Mouse (Mus musculus): ENCODE data around the gene Tctex1d4. TPM values are rescaled to one million over a fixed set of nuclear protein-coding genes. Genes with fewer than 3 reads are reported as not detected.

Gene Tctex1d4
- total RNA-seq (2014; fragmentation: Nextera tagmentation) (1.7 TPM in 1 of 2 replicates, not detected in the other), total RNA-seq (2017) (1.8 TPM in 2 replicates), polyA plus RNA-seq (2012) (2.4 and 3.3 TPM in 2 replicates)

GRCm38 (mm10) chr4:117126675-117127290 is at the start of gene Tctex1d4:
Tctex1d4 (plus strand) TSS chr4:117126794.
- Histone ChIP-seq H3K4me3 (ENCODE audit: low read depth, low read length) (peak within 1 kb of the TSS; percentile 58; the same call in 1 of the 2 replicates), H3K4me1 (ENCODE audit: insufficient read depth, low read depth, low read length) (peaks cover 63% of the 10 kb centered on the region), H3K36me3 (replicated peaks) (peaks cover 57% of the 10 kb centered on the region), H3K27me3 (ENCODE audit: insufficient read depth, low read length) (peaks cover under 1% of the 10 kb centered on the region; the same call in 1 of the 2 replicates), H3K9me3 (replicated peaks) (no peaks in the 10 kb centered on the region)
- TF ChIP-seq GATA2 (IDR thresholded peaks at IDR 0.05; ENCODE audit: borderline replicate concordance, low read depth, low read length) (no peak), CTCF (IDR thresholded peaks at IDR 0.05; ENCODE audit: low read depth, low read length) (no peak), POLR2AphosphoS5 (IDR thresholded peaks at IDR 0.05; ENCODE audit: insufficient replicate concordance, low read depth, low read length) (no peak), TAL1 (conservative IDR thresholded peaks at IDR 0.05; ENCODE audit: low read depth, low read length) (no peak), GATA1 (IDR thresholded peaks at IDR 0.05; ENCODE audit: borderline replicate concordance, low read length) (no peak)
- DNase-seq (ENCODE audit: low spot score): peak; percentile 48
- ATAC-seq (ENCODE audit: extremely low read depth, insufficient number of reproducible peaks, low FRiP score, poor library complexity, severe bottlenecking): no peak

GRCm38 (mm10) chr4:117087948-117088640 is 38.5 kb upstream of the Tctex1d4 start:
- Histone ChIP-seq H3K4me3 (ENCODE audit: low read depth, low read length) (no peak overlapping the region), H3K36me3 (replicated peaks) (peaks cover 50% of the 10 kb centered on the region), H3K27me3 (ENCODE audit: insufficient read depth, low read length) (no peaks in the 10 kb centered on the region), H3K9me3 (replicated peaks) (no peaks in the 10 kb centered on the region), H3K4me1 (ENCODE audit: insufficient read depth, low read depth, low read length) (peaks cover 10% of the 10 kb centered on the region; the same call in 1 of the 2 replicates)
- DNase-seq (ENCODE audit: low spot score) (no peak), ATAC-seq (ENCODE audit: extremely low read depth, insufficient number of reproducible peaks, low FRiP score, poor library complexity, severe bottlenecking) (no peak)
- TF ChIP-seq GATA2 (IDR thresholded peaks at IDR 0.05; ENCODE audit: borderline replicate concordance, low read depth, low read length) (no peak), TAL1 (conservative IDR thresholded peaks at IDR 0.05; ENCODE audit: low read depth, low read length) (no peak), GATA1 (IDR thresholded peaks at IDR 0.05; ENCODE audit: borderline replicate concordance, low read length) (no peak), CTCF (IDR thresholded peaks at IDR 0.05; ENCODE audit: low read depth, low read length) (no peak), POLR2AphosphoS5 (IDR thresholded peaks at IDR 0.05; ENCODE audit: insufficient replicate concordance, low read depth, low read length) (no peak)

- no peak for DNase-seq (ENCODE audit: low spot score)
- Histone ChIP-seq H3K4me1 (ENCODE audit: insufficient read depth, low read depth, low read length) (peaks cover 11% of the 10 kb centered on the region), H3K4me3 (ENCODE audit: low read depth, low read length) (no peak overlapping the region), H3K27me3 (ENCODE audit: insufficient read depth, low read length) (peaks cover 8% of the 10 kb centered on the region), H3K36me3 (replicated peaks) (peaks cover 29% of the 10 kb centered on the region), H3K9me3 (replicated peaks) (no peaks in the 10 kb centered on the region)
- no peak for TF ChIP-seq CTCF (IDR thresholded peaks at IDR 0.05; ENCODE audit: low read depth, low read length)
- no peak for TF ChIP-seq TAL1 (conservative IDR thresholded peaks at IDR 0.05; ENCODE audit: low read depth, low read length)
- TF ChIP-seq GATA1 (IDR thresholded peaks at IDR 0.05; ENCODE audit: borderline replicate concordance, low read length): no peak
- TF ChIP-seq POLR2AphosphoS5 (IDR thresholded peaks at IDR 0.05; ENCODE audit: insufficient replicate concordance, low read depth, low read length): no peak
- TF ChIP-seq GATA2 (IDR thresholded peaks at IDR 0.05; ENCODE audit: borderline replicate concordance, low read depth, low read length): no peak
- no peak for ATAC-seq (ENCODE audit: extremely low read depth, insufficient number of reproducible peaks, low FRiP score, poor library complexity, severe bottlenecking)
Observed at GRCm38 (mm10) chr4:117090586-117090985, 36.0 kb upstream of the Tctex1d4 start.

GRCm38 (mm10) chr4:117094626-117095361 is 31.8 kb upstream of the Tctex1d4 start:
- H3K4me1 ChIP-seq (ENCODE audit: insufficient read depth, low read depth, low read length): peaks cover 15% of the 10 kb centered on the region
- H3K27me3 ChIP-seq (ENCODE audit: insufficient read depth, low read length): peaks cover 37% of the 10 kb centered on the region
- no peaks in the 10 kb centered on the region for H3K9me3 ChIP-seq (replicated peaks)
- no peaks in the 10 kb centered on the region for H3K36me3 ChIP-seq (replicated peaks)
- no peak overlapping the region for H3K4me3 ChIP-seq (ENCODE audit: low read depth, low read length)
- DNase-seq (ENCODE audit: low spot score): no peak
- ATAC-seq (ENCODE audit: extremely low read depth, insufficient number of reproducible peaks, low FRiP score, poor library complexity, severe bottlenecking): no peak
- TF ChIP-seq TAL1 (conservative IDR thresholded peaks at IDR 0.05; ENCODE audit: low read depth, low read length): no peak
- TF ChIP-seq GATA2 (IDR thresholded peaks at IDR 0.05; ENCODE audit: borderline replicate concordance, low read depth, low read length): no peak
- no peak for TF ChIP-seq POLR2AphosphoS5 (IDR thresholded peaks at IDR 0.05; ENCODE audit: insufficient replicate concordance, low read depth, low read length)
- TF ChIP-seq CTCF (IDR thresholded peaks at IDR 0.05; ENCODE audit: low read depth, low read length): no peak
- TF ChIP-seq GATA1 (IDR thresholded peaks at IDR 0.05; ENCODE audit: borderline replicate concordance, low read length): no peak

- TF ChIP-seq TAL1 (conservative IDR thresholded peaks at IDR 0.05; ENCODE audit: low read depth, low read length): no peak
- no peak for TF ChIP-seq GATA2 (IDR thresholded peaks at IDR 0.05; ENCODE audit: borderline replicate concordance, low read depth, low read length)
- TF ChIP-seq GATA1 (IDR thresholded peaks at IDR 0.05; ENCODE audit: borderline replicate concordance, low read length): no peak
- TF ChIP-seq CTCF (IDR thresholded peaks at IDR 0.05; ENCODE audit: low read depth, low read length): no peak
- TF ChIP-seq POLR2AphosphoS5 (IDR thresholded peaks at IDR 0.05; ENCODE audit: insufficient replicate concordance, low read depth, low read length): no peak
Observed at GRCm38 (mm10) chr4:117095551-117096452, 30.8 kb upstream of the Tctex1d4 start, which contains the start of gene Ptch2. Ptch2 (plus strand) TSS chr4:117096075.

More at GRCm38 (mm10) chr4:117095551-117096452, 30.8 kb upstream of the Tctex1d4 start, which contains the start of gene Ptch2:
- Histone ChIP-seq H3K4me1 (ENCODE audit: insufficient read depth, low read depth, low read length) (peaks cover 10% of the 10 kb centered on the region), H3K36me3 (replicated peaks) (no peaks in the 10 kb centered on the region), H3K9me3 (replicated peaks) (no peaks in the 10 kb centered on the region), H3K4me3 (ENCODE audit: low read depth, low read length) (peak within 1 kb of the TSS; percentile 57; the same call in 1 of the 2 replicates), H3K27me3 (ENCODE audit: insufficient read depth, low read length) (peaks cover 46% of the 10 kb centered on the region)
- DNase-seq (ENCODE audit: low spot score) (no peak), ATAC-seq (ENCODE audit: extremely low read depth, insufficient number of reproducible peaks, low FRiP score, poor library complexity, severe bottlenecking) (no peak)
